Mouse (Mus musculus) lung, embryonic 14.5 days (tissue): ENCODE measurements around the gene Pcolce. TPM values are rescaled to one million over a fixed set of nuclear protein-coding genes. Genes with fewer than 3 reads are reported as not detected.

Experiments
- ATAC-seq: fragments of 200-750 bp; cut with Nextera tagmentation; 2 replicates; pipeline ENCODE4 v1.8.0; 2017; ENCODE audit warnings: mild to moderate bottlenecking, moderate TSS enrichment, moderate library complexity; ENCODE audit not compliant: insufficient read depth
- DNase-seq: peaks from one replicate; pipeline ENCODE4 v3.0.0-alpha.2; 2015
- H3K27ac ChIP-seq: fragments of 300-500 bp; sonication (generic); 2 replicates; pipeline ENCODE4 v1.5.1; 2014; ENCODE audit warnings: low read depth, mild to moderate bottlenecking, moderate library complexity
- H3K27me3 ChIP-seq: fragments of 300-500 bp; sonication (generic); 2 replicates; pipeline ENCODE4 v1.6.1; 2014; ENCODE audit warnings: low read length, control low read depth; ENCODE audit not compliant: insufficient read depth
- H3K36me3 ChIP-seq: fragments of 300-500 bp; sonication (generic); 2 replicates; pipeline ENCODE4 v1.6.1; 2014; ENCODE audit warnings: control low read depth; ENCODE audit not compliant: insufficient read depth
- H3K4me1 ChIP-seq: fragments of 300-500 bp; sonication (generic); 2 replicates; pipeline ENCODE4 v1.6.1; 2014; ENCODE audit warnings: antibody characterized with exemption, control low read depth; ENCODE audit not compliant: insufficient read depth
- H3K4me2 ChIP-seq: fragments of 300-500 bp; sonication (generic); 2 replicates; pipeline ENCODE4 v1.6.1; 2014; ENCODE audit warnings: mild to moderate bottlenecking
- H3K4me3 ChIP-seq: fragments of 300-500 bp; sonication (generic); 2 replicates; pipeline ENCODE4 v1.5.1; 2014; ENCODE audit warnings: low read depth, low read length
- H3K9ac ChIP-seq: fragments of 300-500 bp; sonication (generic); 2 replicates; pipeline ENCODE4 v1.6.1; 2014
- H3K9me3 ChIP-seq: fragments of 300-500 bp; sonication (generic); 2 replicates; pipeline ENCODE4 v1.6.1; 2016; ENCODE audit warnings: low read depth, low read length, control low read depth
- CTCF ChIP-seq: IDR thresholded peaks from 2 replicates; pipeline ENCODE4 v1.5.1; 2016; ENCODE audit warnings: antibody characterized with exemption, low read depth
- WGBS: fragments of 180-500 bp; shearing (Covaris S2); extraction: QIAGEN DNeasy Blood & Tissue Kit; methylation state at CpG from one replicate; pipeline ENCODE4 v1.1.7; 2014; 5-methylcytosine and 5-hydroxymethylcytosine counted together
- polyA plus RNA-seq: library from polyadenylated mRNA; unstranded; fragments of >200 nt; fragmentation: Nextera tagmentation; extraction: Ambion mirVana; gene quantifications from 2 replicates; pipeline ENCODE4 v1.2.1, GENCODE M21; 2014

Pcolce gene
- polyA plus RNA-seq, 1 experiment from 2014 or later, result 148 TPM

- 92% methylated on average over 6 of the region's 6 CpGs for WGBS
- ATAC-seq, result no peak
- H3K4me2 ChIP-seq, result no peak overlapping the region
Observed at GRCm38 (mm10) chr5:137597625-137598024, 16.0 kb downstream of the Pcolce start.

GRCm38 (mm10) chr5:137596601-137597261 lies 16.9 kb downstream of the Pcolce start:
- H3K27ac ChIP-seq, result peak overlapping the region; percentile 30; the same call in 1 of the 2 replicates
- 0 out of 2 replicates have a peak overlapping the region, but pooled peaks have one; percentile 8 for H3K4me3 ChIP-seq
- WGBS, result 34% methylated on average over 30 of the region's 30 CpGs

More at GRCm38 (mm10) chr5:137597625-137598024, 16.0 kb downstream of the Pcolce start:
- no peak overlapping the region for H3K4me3 ChIP-seq
- peaks cover 5% of the 10 kb centered on the region; the same call in 1 of the 2 replicates for H3K4me1 ChIP-seq
- no peaks in the 10 kb centered on the region for H3K27me3 ChIP-seq
- no peak overlapping the region for H3K27ac ChIP-seq
- no peak for TF ChIP-seq CTCF
- H3K9ac ChIP-seq, result no peak overlapping the region
- H3K9me3 ChIP-seq, result no peaks in the 10 kb centered on the region
- no peak for DNase-seq
- 0 out of 2 replicates have a peak, but pooled peaks cover 6% of the 10 kb centered on the region for H3K36me3 ChIP-seq

GRCm38 (mm10) chr5:137595921-137596320 lies 17.7 kb downstream of the Pcolce start:
- Histone ChIP-seq H3K4me1 (peaks cover 5% of the 10 kb centered on the region; the same call in 1 of the 2 replicates), H3K4me3 (no peak overlapping the region), H3K27me3 (no peaks in the 10 kb centered on the region), H3K36me3 (0 out of 2 replicates have a peak, but pooled peaks cover 6% of the 10 kb centered on the region), H3K9me3 (no peaks in the 10 kb centered on the region), H3K4me2 (no peak overlapping the region), H3K9ac (no peak overlapping the region), H3K27ac (no peak overlapping the region)
- WGBS, result 76% methylated on average over 7 of the region's 7 CpGs
- TF ChIP-seq CTCF, result no peak
- DNase-seq, result no peak
- ATAC-seq, result no peak

More at GRCm38 (mm10) chr5:137596601-137597261, 16.9 kb downstream of the Pcolce start:
- ATAC-seq, result no peak
- TF ChIP-seq CTCF, result no peak
- Histone ChIP-seq H3K36me3 (0 out of 2 replicates have a peak, but pooled peaks cover 6% of the 10 kb centered on the region), H3K27me3 (no peaks in the 10 kb centered on the region), H3K4me2 (peak overlapping the region; percentile 40), H3K9me3 (no peaks in the 10 kb centered on the region), H3K9ac (no peak overlapping the region), H3K4me1 (peaks cover 5% of the 10 kb centered on the region; the same call in 1 of the 2 replicates)
- peak; percentile 34 for DNase-seq

- TF ChIP-seq CTCF, result no peak
- no peaks in the 10 kb centered on the region for H3K36me3 ChIP-seq
- no peak overlapping the region for H3K4me2 ChIP-seq
- H3K9ac ChIP-seq, result no peak overlapping the region
- H3K27ac ChIP-seq, result no peak overlapping the region
- 65% methylated on average over 5 of the region's 5 CpGs for WGBS
- DNase-seq, result no peak
- no peaks in the 10 kb centered on the region for H3K4me1 ChIP-seq
- no peaks in the 10 kb centered on the region for H3K27me3 ChIP-seq
- H3K4me3 ChIP-seq, result no peak overlapping the region
- ATAC-seq, result no peak
- no peaks in the 10 kb centered on the region for H3K9me3 ChIP-seq
Observed at GRCm38 (mm10) chr5:137590507-137590906, 23.1 kb downstream of the Pcolce start.

- peak; percentile 58 for TF ChIP-seq CTCF
- H3K36me3 ChIP-seq, result no peaks in the 10 kb centered on the region
- H3K27ac ChIP-seq, result no peak overlapping the region
- no peak overlapping the region for H3K4me3 ChIP-seq
- no peaks in the 10 kb centered on the region for H3K9me3 ChIP-seq
- ATAC-seq (no peak), DNase-seq (peak; percentile 79)
- H3K4me1 ChIP-seq, result no peaks in the 10 kb centered on the region
- H3K4me2 ChIP-seq, result no peak overlapping the region
- 28% methylated on average over 8 of the region's 8 CpGs for WGBS
- peaks cover 5% of the 10 kb centered on the region; the same call in 1 of the 2 replicates for H3K27me3 ChIP-seq
- H3K9ac ChIP-seq, result no peak overlapping the region
Observed at GRCm38 (mm10) chr5:137584976-137585375, 28.6 kb downstream of the Pcolce start.

- Histone ChIP-seq H3K9me3 (no peaks in the 10 kb centered on the region), H3K4me3 (peak overlapping the region; percentile 36), H3K36me3 (no peaks in the 10 kb centered on the region), H3K27me3 (peaks cover 5% of the 10 kb centered on the region; the same call in 1 of the 2 replicates), H3K9ac (peak overlapping the region; percentile 47), H3K4me2 (peak overlapping the region; percentile 63), H3K4me1 (no peaks in the 10 kb centered on the region), H3K27ac (no peak overlapping the region)
- ATAC-seq (peak; percentile 76), DNase-seq (peak; percentile 77)
- peak; percentile 37; the same call in 1 of the 2 replicates for TF ChIP-seq CTCF
- 15% methylated on average over 27 of the region's 27 CpGs for WGBS
Observed at GRCm38 (mm10) chr5:137583670-137584169, 29.9 kb downstream of the Pcolce start.

- H3K9ac ChIP-seq, result no peak overlapping the region
Observed at GRCm38 (mm10) chr5:137582702-137583101, 30.9 kb downstream of the Pcolce start.

More at GRCm38 (mm10) chr5:137582702-137583101, 30.9 kb downstream of the Pcolce start:
- Histone ChIP-seq H3K9me3 (no peaks in the 10 kb centered on the region), H3K27ac (no peak overlapping the region), H3K4me3 (no peak overlapping the region), H3K36me3 (no peaks in the 10 kb centered on the region), H3K4me2 (peak overlapping the region; percentile 63; the same call in 1 of the 2 replicates), H3K4me1 (no peaks in the 10 kb centered on the region), H3K27me3 (peaks cover 5% of the 10 kb centered on the region; the same call in 1 of the 2 replicates)
- no peak for TF ChIP-seq CTCF
- WGBS, result 27% methylated on average over 8 of the region's 8 CpGs
- DNase-seq (peak; percentile 37), ATAC-seq (no peak)
